Mouse (Mus musculus) lung, postnatal 0 days (tissue): ENCODE results near the gene Nfia.
A peak's percentile ranks its signal among the peaks of the same experiment; 100 is the strongest.

Source experiments
- CTCF ChIP-seq: IDR thresholded peaks from 2 replicates; pipeline ENCODE4 v1.5.1; 2016; ENCODE audit warnings: antibody characterized with exemption, mild to moderate bottlenecking
- EP300 ChIP-seq: IDR thresholded peaks from 2 replicates; pipeline ENCODE4 v1.6.1; 2016; ENCODE audit warnings: antibody characterized with exemption, mild to moderate bottlenecking, control low read depth

GRCm38 (mm10) chr4:98004108-98004625, 231.6 kb downstream of the Nfia start:
- TF ChIP-seq EP300 (peak; percentile 60; the same call in 1 of the 2 replicates), CTCF (peak; percentile 80)
